Mouse (Mus musculus): ENCODE data around the gene Nup50.

DNA sequence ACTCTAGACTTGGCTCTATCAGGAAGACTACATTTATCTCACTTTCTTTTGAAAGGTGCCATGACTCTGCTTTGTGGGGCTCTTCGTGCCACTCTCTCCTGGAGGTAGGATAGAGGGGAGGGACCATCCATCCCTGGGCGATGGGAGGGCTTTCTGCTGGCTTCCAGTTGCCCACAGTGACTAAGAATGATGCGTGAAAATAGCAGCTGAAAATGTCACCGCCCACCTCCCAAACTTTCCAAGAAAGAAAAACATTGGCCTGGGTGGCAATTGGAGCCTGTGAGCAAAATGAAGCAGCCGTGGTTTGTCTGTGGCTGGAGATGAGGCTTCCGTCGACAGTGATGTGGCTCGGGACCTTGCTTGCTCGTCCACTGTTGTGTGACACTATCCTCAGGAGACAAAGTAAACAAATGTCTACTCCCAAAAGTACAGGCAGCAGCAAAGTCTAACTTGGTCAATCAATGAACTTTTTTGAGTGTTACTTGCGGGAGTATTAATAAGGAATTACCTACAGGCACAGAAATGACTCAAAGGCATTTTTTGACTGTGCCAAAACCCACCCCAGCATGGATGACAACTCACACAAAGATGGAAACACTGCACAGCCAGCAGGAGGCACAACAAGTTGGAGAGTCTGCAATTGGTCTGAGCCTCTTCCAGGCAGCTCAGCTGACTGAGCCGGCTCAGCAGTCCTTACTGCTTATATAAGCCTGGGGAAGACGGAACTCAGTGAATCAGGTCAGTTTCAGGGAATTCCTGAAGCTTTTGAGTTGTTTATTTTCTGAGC, 46.0 kb upstream of the Nup50 start:
- TF ChIP-seq MAX (IDR thresholded peaks at IDR 0.05; ENCODE audit: low read depth) (no peak), MYOG (IDR thresholded peaks at IDR 0.05; ENCODE audit: control insufficient read depth in 1 of 3, insufficient read depth in 1 of 3, insufficient read length in 2 of 3, low read depth in 2 of 3) (no peak), USF1 (IDR thresholded peaks at IDR 0.05; ENCODE audit: low read depth) (no peak), POLR2A (IDR thresholded peaks at IDR 0.05; ENCODE audit: insufficient read length, low read depth) (no peak)
